Mouse (Mus musculus) layer of hippocampus, postnatal 25 days (tissue): ENCODE results near the gene Nenf. TPM values are rescaled to one million over a fixed set of nuclear protein-coding genes. Genes with fewer than 3 reads are reported as not detected.

Experiments used
- DNase-seq, 2 experiments: peaks; one replicate each; pipeline ENCODE4 v3.0.0; 2022; ENCODE audit warnings: mixed read lengths in 2 of 2, low spot score in 1 of 2; ENCODE audit errors: extremely low spot score in 1 of 2
- total RNA-seq, 2 experiments: library from RNA; stranded (reverse); gene quantifications; 2 replicates each; pipeline ENCODE4 v1.2.3; 2021

The Nenf gene
- total RNA-seq, 2 experiments from 2014 or later: 64.0 to 69.1 TPM

DNA sequence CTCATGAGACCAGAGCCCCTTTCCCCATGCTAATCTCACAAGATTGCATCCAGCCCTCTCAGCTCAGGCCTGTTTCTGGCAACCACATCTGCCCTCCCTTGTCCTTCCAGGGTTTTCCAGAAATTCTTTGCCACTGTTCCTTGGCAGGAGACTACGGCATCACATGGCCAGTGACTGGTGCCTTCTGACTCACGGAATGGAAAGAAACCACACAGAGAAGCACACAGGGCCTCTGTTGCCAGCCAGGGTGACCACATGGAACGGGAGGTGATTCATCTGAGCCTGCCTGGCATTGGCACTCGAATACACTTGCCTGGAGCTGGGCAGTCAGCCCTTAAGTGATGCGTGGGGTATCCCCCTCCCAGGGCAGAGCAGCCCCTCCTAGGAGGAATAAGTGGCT lies 25.6 kb downstream of the Nenf start:
- DNase-seq: no peak

DNA sequence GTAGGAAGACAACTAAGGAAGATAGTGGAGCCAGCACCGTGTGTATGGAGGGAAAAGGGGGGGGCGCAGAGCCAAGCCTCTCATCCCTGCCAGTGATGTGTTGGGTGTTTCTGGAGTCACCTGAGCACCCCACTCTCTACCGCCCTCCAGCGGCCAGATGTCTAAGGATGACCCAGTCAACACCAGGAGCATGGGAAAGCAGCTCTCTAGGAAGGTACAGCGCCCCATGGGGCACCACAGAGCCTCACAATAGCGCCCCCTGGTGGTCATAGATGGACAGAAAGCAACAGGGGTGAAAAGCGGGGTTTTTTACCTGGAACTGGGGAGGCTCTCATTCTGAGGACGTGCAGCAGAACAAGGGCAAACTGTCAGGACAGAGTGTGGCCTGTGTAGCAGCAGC lies 29.2 kb downstream of the Nenf start:
- DNase-seq: peak in 1 of 2 experiments; percentile 40

DNA sequence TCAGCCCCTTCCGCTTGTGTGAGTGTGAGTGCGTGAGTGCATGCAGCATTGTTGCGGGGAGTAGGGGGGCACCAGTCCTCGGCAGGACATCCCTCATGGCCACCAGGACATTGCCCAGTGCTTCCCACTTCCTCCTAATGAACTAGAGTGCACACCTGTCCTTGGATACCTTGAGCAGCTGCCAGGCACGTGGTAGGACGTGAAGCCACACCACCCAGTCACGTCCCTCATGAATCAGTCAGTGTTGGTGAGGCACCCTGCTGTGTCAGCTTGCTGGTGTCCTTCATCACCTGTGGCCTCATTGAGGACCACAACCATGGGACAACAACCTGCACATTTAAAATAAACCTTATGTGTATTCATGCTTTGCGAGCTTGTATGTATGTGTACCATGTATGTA lies 33.5 kb downstream of the Nenf start:
- DNase-seq: no peak

DNA sequence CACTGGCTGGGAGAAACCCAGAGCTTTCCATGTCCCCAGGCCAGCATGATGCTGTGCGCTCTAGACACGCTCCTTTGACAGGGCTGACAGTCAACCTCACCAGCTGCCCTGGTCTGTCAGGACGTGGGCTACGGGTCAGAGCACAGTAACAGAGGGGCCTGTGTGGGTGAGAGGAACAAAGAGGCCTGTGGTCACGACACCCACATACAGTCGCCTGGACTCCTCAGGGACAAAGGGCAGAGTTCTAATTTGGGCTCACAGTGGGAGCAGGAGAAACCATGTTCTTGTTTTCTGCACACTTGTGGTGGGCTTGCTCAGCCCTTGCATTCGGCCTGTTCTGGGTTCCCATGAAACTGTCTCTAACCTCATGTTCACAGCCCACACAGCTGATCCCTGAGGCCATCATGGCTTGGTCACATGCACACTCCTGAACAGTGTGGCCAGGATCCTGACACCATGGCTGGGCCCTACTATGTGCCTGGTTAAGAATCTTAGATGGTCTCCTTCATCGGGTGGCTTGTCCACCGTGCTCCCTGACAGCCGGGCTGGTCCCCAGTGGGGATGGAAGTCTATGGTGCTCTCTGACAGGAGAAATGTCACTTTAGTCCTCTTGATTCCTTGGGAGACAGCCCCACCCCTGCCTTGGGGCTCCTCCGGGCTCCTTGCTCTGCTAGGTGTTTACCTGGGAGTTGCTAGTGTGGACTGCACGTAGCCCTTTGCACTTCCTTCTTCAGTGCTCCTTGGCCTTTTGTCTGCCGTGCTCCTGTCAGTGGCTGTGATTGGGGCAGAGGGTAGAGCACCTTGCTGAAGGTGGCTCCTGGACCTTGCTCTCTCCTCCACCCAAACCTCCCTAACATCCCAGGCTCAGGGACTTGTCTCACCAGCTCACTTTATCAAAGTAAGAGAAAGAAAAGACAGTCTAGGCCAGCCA lies 34.6 kb downstream of the Nenf start:
- DNase-seq: no peak

DNA sequence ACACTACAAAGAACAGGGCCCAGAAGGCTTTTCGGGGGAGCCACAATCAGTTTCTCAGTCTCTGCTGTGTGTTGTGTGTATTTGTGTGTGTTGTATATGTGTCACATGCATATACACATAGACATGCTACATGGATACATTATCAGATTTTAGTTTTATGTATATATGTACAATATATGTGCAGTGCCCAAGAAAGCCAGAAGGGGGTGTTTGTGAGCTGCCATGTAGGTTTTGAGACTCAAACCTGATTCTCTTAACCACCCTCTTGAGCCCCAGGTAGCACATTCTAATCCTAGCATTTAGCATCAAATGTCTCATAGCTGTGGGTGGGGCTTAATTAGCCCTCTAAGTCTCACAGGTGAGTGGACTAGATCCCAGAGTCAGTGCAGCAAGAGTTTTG lies 35.7 kb downstream of the Nenf start:
- DNase-seq: no peak

DNA sequence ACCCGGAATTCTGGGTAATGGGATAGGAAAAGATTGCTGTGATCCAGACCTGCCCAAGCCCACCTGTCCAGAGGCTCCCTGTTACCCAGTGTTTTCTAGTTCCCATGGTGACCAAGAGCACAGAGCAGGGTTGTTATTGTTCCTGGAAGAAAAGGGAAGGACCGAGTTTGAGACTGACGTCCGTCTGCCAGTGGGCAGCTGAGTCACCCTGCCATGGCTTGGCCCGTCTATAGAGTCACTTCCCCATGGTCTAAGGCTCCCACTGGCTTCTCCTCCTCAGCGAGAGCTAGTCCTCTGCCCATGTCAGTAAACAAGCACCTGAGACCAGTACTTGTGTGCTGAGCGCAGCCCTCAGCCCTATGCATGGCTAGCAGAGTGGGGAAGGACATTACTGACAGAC lies 36.8 kb downstream of the Nenf start:
- no peak for DNase-seq

DNA sequence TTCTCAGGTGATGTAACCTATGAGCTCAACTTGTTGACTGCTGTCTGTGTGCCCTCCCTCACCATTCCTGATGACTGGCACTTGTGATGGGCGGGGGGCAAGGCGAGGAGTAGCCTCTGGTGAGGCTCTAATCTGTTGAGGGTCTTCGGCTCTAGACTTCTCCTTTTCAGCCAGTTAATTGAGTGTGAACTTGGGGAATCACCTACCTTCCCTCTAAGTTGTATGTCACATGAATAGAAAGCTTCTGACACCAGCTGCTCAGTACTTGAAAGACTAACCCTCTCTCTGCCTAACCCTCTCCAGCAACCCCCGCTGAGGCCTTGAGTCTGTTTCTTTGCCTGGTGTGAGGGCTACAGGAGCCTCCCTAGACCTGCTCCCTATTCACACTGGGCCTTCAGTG lies 39.7 kb downstream of the Nenf start:
- DNase-seq: no peak

DNA sequence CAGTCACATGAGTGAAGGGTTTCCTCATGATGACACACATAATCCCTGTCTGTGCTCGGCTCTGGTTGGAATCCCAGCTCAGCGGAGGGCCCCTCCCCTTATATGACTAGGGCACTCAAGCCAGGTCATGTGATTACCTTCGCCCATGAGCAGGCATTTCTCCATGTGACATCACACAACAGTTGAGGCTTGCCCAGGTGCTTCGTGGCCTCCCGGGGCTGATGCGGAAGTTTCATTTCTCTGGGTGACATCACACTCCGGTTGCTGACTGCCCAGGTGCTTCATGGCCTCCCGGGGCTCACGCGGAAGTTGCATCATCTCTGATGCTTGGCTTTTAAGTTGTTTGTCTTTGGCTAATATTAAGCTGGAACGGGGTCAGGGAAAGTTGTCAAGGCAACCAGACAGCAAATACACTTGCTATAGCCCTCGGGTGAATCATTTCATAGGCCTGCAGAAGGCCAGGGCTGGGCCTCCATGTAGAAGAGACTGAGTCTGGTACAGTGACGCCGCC lies 40.4 kb downstream of the Nenf start:
- DNase-seq: no peak

DNA sequence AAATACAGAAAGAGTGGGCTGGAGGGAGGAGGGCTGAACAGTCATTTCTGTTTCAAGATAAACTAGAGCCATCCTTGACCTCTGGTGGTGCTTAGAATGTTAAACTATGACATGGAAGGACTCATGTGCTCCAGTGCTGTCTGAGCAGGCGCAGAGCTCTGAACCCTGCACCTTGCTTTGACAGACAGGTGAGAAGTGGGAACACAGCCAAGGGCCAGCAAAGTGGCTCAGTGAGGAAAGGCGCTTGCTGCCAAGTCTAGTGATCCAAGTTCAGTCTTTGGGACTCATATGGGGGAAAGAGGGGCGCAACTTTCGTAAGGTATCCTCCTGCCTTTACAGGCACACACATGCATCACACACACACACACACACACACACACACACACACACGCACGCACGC lies 41.8 kb downstream of the Nenf start:
- no peak for DNase-seq

DNA sequence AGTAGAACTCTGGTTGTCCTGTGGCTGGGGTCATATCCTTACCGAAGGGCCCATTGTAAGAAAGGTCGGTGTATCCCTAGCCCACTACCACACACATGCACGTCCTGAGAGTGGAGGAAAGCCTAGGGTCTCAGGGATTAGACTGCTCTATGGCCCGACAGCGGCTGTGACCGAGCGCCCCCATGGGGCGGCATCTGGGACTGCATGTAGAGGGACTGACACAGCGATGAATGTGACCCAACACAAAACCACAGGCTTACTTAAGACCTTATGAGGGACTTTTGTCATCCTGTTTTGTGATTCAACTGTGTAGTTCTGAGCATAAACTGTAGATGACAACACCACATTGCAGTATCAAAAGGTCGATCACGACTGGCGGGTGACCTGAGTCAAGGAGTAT lies 42.5 kb downstream of the Nenf start:
- peak; percentile 78 to 86 for DNase-seq

DNA sequence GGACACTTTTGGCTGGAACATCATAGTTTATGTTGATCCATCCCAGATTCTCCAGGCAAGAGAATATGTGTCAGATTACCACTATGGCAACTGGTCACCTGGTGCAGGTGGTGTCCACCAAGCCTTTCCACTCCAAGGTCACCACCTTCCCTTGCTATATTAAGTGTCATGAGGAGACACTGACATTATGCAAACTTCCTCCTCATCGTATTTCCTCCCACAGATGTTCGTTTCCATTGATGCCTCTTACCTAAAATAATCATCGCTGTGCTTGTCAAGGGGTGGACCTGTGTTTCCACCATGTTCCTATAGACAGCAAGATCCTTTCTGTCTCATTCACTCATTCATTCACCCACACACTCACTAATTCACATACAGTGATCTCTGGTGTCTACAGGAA lies 45.3 kb downstream of the Nenf start:
- DNase-seq: no peak

DNA sequence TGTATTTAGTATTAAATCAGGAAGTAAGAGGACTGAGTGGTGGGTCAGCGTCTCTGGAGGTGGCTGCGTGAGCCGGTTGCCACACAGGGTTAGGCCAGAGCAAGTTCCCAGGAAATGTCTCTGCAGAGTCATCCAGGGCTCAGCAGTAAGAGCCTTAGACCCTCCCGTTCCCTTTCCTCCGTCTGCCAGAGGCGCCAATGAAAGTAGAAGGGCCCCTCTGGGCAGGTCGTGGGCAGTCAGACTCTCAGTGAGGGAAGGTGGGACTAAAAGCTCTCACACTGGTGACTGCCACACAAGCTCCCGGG lies 48.4 kb downstream of the Nenf start:
- no peak for DNase-seq

DNA sequence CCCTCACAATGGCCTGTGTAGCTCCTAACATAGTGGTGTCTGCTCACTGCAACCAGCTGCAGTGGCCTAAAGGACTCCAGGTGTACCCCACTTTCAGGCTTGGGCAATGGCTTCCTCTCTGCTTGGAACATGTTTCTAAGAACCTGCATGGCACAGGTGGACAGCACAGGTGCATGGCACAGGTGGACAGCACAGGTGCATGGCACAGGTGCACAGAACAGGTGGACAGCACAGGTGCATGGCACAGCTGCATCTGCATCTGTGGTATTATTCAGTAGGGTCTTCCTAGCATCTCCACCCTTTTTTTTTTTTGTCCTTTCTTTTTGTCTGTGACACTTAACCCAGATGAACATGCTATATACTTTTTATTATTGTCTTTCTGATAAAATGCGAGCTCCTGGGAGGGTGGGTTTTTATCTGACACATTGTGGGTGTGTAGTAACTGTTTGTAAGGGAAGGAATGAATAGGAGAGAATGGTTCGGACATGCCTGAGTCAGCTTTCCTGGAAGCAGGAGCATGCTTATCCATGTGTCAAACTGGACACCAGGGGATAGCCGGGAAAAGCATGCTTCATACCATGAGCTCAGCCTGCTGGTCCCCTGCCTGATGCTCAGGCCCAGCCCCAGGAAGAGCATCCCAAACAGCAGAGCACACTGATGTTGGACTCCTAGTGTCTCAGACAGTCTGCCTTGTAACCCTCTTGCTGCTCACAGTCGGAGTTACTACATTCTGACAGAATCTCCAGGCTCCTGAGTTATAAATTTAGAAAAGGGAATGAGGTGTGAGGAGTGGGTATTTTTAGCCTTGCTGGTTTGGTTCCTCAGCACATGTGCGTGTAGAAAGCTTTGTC lies 49.0 kb downstream of the Nenf start:
- DNase-seq: no peak

DNA sequence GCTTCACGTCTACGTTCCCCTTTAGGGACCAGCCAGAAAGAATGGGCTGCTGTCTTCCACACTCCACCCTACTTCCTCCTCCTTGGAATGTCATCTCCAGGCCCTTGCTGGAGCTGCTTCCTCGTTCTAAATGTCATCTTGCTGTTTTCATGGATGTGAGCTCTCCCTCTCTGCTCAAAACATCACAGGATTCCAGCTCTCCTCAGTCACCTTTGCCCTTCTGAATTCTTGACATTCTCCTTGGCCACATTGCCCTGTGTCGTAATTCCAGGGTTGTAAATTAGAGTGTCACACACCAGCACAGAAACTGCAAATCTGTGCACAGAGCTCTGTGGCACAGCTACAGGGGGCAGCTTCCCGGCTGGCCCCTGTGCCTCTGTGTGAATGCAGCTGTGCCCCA lies 50.1 kb downstream of the Nenf start:
- no peak for DNase-seq

DNA sequence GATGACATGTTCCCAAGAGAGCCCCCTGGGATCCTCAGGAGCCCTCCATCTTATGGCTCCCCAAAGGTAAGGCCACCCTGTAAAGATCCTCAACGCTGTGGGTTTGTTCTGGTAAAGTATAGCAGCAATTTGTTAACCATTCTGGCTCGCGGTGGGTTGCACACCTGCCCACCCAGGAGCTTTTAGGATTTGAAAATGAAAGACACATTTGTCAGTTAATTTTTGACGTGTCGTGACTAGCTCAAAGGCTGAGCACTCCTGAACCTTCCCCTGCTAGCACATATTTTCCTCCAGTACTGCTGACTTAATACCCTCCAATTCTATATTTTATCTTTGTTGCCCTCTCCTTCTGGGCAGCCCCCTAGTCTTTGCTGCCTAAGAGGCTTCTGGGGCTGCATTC lies 50.8 kb downstream of the Nenf start:
- DNase-seq: no peak

DNA sequence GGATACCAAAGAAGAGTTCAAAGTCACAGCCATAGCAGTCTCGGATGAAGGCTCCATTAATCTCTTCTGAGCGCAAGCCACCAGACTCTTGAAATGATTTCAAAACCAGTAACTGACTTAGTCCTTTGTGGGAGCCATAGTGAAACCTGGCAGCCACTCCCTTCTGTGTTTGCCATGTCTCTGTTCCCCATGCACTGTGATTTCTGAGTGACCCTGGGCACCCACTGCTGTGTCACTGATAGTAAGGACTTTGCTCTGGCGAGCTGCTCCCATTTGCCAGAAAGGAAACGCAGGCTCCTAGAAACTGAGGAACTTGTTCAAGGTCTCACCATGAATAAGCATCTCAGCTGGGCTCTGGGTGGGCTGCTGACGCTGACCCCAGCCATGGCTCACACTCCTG lies 54.5 kb downstream of the Nenf start:
- DNase-seq: no peak

DNA sequence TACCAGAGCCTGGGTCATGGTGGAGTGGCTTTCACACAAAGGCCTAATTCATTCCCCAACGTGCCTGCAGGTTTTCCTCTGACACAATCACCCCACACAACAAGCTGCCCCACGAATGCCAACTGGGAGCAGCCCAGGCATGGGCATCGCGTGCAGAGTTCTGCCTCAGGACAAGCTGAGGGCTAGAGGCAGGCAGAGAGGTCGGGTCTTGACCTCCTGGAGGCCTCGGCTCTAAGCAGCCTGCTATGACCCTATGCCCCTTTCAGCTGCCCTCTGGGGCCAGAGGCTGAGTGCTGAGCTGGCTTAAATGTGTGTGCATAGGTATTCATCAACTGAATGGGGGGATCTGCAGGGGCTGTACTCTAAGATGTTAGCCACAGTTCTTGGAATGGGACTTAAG lies 56.1 kb downstream of the Nenf start:
- DNase-seq: no peak

DNA sequence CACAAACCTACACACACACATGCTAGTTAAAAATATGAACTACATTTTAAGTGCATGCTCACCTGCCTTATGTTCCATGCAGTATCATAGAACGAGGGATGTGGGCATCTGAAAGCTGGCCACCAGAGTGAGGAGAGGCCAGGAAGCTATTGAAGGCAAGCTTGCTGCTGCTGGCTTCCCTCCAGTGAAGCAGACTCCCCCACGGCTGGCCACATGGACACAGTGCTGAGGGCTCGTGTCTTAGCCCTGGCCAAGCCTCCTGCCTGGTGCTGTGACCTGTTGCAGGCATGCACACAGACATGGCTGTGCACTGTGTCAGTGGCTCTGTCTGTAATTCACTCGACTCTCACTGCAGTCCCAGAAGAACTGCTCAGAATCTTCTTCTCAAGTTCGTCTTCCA lies 58.3 kb downstream of the Nenf start:
- no peak for DNase-seq

DNA sequence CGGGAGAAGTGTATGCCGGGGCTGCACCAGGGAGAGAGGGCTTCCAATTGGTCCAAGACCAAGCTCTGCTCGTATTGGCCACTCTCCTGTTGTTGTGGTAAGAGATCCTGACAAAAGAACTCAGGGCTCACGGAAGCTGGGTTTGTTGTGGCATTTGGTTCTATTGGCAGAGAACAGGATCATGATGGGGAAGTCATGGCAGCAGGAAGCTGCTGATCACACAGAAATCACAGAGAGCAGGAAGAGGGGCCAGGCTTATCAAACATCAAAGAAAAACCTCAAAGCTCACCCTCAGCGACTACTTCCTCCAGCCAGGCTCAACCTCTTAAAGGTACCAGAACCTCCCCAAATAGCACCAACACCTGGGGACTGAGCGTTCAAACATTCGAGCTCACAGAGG lies 58.9 kb downstream of the Nenf start:
- DNase-seq: no peak

DNA sequence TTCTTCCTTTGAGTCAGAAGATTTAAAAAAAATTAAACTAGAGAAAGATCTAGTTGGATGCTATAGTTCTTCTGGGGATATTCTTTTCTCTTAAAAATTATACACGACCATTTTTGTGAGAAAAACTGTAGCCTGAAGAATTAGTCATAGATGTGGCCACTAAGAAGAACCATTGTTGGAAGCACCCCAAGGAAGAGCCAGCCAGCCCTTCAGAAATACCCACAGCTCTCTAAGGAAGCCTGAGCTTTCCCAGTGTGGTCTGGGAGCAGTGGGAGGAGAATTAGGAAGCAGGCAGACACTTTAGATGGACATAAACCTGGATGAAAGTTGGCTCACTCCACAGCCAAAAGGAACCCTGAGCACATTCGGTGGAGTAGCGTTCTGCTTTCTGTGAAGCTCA lies 59.5 kb downstream of the Nenf start:
- DNase-seq: no peak

DNA sequence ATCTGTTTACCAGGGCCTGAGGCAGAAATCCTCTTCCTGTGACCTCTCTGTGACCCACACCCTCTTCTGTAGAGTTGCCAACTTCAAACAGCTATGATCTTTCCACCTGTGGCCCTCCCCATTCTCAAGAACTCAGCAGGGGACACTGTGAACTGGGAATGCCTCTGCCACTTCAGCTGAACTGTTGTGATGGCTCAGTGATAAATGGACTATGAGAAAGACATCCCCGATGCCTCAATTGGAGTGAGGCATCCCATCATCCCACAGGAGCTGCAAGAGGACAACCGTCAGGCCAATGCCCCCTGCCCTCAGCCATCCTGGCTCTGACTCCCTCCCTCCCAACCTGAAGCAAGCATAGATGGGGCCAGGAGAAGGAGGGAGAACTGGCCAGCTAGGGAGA lies 60.0 kb downstream of the Nenf start:
- no peak for DNase-seq

DNA sequence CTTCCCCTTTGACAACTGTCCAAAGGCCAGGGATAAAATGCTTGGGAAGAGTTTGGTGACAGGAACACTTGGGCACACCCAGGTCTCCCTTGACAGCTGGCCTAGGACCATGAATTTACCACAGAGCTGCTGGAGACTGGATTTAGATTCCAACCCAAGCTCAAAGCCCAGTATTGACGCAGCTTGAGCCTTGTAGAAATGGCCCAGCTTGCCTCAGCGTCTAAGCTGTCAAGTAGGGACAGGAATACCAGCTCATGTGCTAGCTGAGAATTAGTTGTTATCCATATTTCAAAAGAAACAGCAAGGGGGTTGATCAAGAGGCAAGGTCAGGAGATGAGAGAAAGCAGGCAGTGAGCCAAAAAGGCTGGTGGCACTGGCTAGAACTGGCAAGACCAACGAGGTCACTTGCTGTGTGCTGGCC lies 60.6 kb downstream of the Nenf start:
- no peak for DNase-seq
